Mouse (Mus musculus): ENCODE results near the gene Arvcf. TPM values are rescaled to one million over a fixed set of nuclear protein-coding genes. Genes with fewer than 3 reads are reported as not detected.

The Arvcf gene
- polyA plus RNA-seq, 1 experiment: 26.3 TPM

DNA sequence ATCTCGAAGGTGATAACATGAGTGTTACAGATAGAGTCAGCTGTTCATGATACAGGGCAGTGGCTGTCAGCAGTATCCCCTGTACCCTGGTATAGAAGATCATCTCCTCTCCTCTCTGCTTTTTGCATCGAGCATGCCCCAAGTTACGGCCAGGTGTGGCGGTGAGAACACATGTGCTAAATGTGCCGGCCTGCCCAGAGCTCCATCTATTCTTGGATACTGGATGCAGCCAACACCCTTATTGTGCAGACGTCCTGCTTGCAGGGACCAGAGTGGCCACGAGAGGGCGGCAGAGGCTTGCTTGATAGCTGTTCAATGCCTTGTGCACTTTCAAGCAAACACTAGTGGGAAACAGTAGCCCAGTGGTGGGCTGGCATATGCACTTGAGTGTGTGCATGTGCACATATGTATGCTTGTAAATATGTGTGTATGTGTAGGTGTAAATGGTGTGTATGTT lies 95.4 kb downstream of the Arvcf start:
- Histone ChIP-seq H3K27me3 (ENCODE audit: control insufficient read depth, insufficient read depth, low read length, poor library complexity, severe bottlenecking) (no peaks in the 10 kb centered on the region), H3K36me3 (ENCODE audit: control insufficient read depth, insufficient read depth, low read length, poor library complexity, severe bottlenecking) (no peaks in the 10 kb centered on the region), H3K9me3 (replicated peaks; ENCODE audit: control insufficient read depth, insufficient read depth, low read length, poor library complexity, severe bottlenecking) (no peaks in the 10 kb centered on the region), H3K4me3 (ENCODE audit: low read depth, low read length) (no peak overlapping the region), H3K9ac (ENCODE audit: low read depth, poor library complexity, severe bottlenecking) (no peak overlapping the region), H3K27ac (ENCODE audit: insufficient read depth, low read length) (no peak overlapping the region), H3K4me1 (ENCODE audit: control insufficient read depth, insufficient read depth, low read length) (no peaks in the 10 kb centered on the region)
- TF ChIP-seq CTCF (IDR thresholded peaks at IDR 0.05; ENCODE audit: low read depth, low read length) (peak; percentile 98), POLR2A (IDR thresholded peaks at IDR 0.05; ENCODE audit: insufficient read depth, low read length) (no peak)

GRCm38 (mm10) chr16:18447243-18447642 lies 99.3 kb downstream of the Arvcf start:
- Histone ChIP-seq H3K4me1 (ENCODE audit: control insufficient read depth, insufficient read depth, low read length) (no peaks in the 10 kb centered on the region), H3K9me3 (replicated peaks; ENCODE audit: control insufficient read depth, insufficient read depth, low read length, poor library complexity, severe bottlenecking) (no peaks in the 10 kb centered on the region), H3K36me3 (ENCODE audit: control insufficient read depth, insufficient read depth, low read length, poor library complexity, severe bottlenecking) (no peaks in the 10 kb centered on the region), H3K27me3 (ENCODE audit: control insufficient read depth, insufficient read depth, low read length, poor library complexity, severe bottlenecking) (no peaks in the 10 kb centered on the region), H3K9ac (ENCODE audit: low read depth, poor library complexity, severe bottlenecking) (no peak overlapping the region), H3K4me3 (ENCODE audit: low read depth, low read length) (no peak overlapping the region), H3K27ac (ENCODE audit: insufficient read depth, low read length) (no peak overlapping the region)
- TF ChIP-seq EP300 (IDR thresholded peaks at IDR 0.05; ENCODE audit: insufficient read depth, low read depth, low read length): no peak

DNA sequence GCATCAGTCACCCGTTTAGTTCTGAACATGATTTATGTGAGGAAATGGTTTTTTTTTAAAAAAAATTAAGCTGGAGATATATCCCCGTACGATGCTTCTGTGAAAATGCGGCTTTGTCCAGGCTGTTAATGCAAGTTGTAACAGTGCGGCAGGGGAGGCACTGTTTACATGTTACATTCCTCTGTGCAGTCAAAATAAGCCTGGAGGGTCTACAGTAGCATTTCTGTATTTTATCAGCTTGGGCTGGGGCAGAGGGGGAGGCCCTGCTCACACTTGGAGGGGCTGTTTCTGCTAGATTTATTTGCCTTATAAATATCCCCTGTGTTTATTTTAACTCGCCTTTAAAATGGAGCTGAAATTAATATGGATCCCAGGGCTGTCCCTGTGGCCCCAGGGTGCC lies 100.1 kb downstream of the Arvcf start:
- no peak for TF ChIP-seq POLR2A (IDR thresholded peaks at IDR 0.05; ENCODE audit: insufficient read depth, low read length)
- no peak for TF ChIP-seq CTCF (IDR thresholded peaks at IDR 0.05; ENCODE audit: low read depth, low read length)
- no peak for TF ChIP-seq EP300 (IDR thresholded peaks at IDR 0.05; ENCODE audit: insufficient read depth, low read depth, low read length)
- Histone ChIP-seq H3K9ac (ENCODE audit: low read depth, poor library complexity, severe bottlenecking) (no peak overlapping the region), H3K9me3 (replicated peaks; ENCODE audit: control insufficient read depth, insufficient read depth, low read length, poor library complexity, severe bottlenecking) (no peaks in the 10 kb centered on the region), H3K27ac (ENCODE audit: insufficient read depth, low read length) (no peak overlapping the region), H3K36me3 (ENCODE audit: control insufficient read depth, insufficient read depth, low read length, poor library complexity, severe bottlenecking) (no peaks in the 10 kb centered on the region), H3K4me3 (ENCODE audit: low read depth, low read length) (no peak overlapping the region), H3K4me1 (ENCODE audit: control insufficient read depth, insufficient read depth, low read length) (no peaks in the 10 kb centered on the region), H3K27me3 (ENCODE audit: control insufficient read depth, insufficient read depth, low read length, poor library complexity, severe bottlenecking) (no peaks in the 10 kb centered on the region)

GRCm38 (mm10) chr16:18449005-18449404 lies 101.0 kb downstream of the Arvcf start:
- Histone ChIP-seq H3K9me3 (replicated peaks; ENCODE audit: control insufficient read depth, insufficient read depth, low read length, poor library complexity, severe bottlenecking) (no peaks in the 10 kb centered on the region), H3K4me1 (ENCODE audit: control insufficient read depth, insufficient read depth, low read length) (no peaks in the 10 kb centered on the region), H3K27ac (ENCODE audit: insufficient read depth, low read length) (no peak overlapping the region), H3K27me3 (ENCODE audit: control insufficient read depth, insufficient read depth, low read length, poor library complexity, severe bottlenecking) (no peaks in the 10 kb centered on the region), H3K36me3 (ENCODE audit: control insufficient read depth, insufficient read depth, low read length, poor library complexity, severe bottlenecking) (no peaks in the 10 kb centered on the region), H3K9ac (ENCODE audit: low read depth, poor library complexity, severe bottlenecking) (no peak overlapping the region), H3K4me3 (ENCODE audit: low read depth, low read length) (no peak overlapping the region)
- TF ChIP-seq CTCF (IDR thresholded peaks at IDR 0.05; ENCODE audit: low read depth, low read length) (no peak), POLR2A (IDR thresholded peaks at IDR 0.05; ENCODE audit: insufficient read depth, low read length) (no peak), EP300 (IDR thresholded peaks at IDR 0.05; ENCODE audit: insufficient read depth, low read depth, low read length) (no peak)

DNA sequence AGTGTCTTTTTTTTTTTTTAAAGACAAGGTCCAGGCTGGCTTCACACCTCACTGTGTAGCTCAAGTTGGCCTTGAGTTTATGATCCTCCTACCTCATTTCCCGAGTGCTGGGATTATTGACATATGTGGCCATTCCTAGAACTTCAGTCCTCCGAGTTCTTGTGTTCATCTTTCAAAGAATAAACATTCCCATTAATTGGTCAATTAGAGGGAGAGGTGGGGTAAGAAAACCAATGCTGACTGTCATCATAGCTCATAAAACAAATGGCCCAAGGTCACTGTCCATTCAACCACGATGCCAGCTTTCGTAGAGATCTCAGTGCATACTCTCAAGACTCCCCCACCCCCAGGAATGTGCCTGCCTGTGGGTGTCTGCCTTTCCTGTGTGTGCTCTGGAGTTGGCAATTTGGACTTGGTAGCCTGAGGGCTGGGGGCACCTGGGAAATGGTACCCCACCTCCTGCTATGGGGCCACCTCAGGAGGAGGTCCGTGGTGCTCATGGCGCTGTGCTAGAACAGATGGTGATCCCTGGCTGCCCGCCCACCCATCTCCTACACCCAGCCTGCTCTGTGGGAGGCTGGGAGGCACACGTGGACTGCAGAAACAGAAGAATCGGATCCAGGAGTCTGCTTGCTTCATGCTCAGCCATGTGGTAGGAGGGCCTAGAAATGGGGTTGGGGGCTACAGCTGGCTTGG lies 103.7 kb downstream of the Arvcf start:
- H3K4me1 ChIP-seq (ENCODE audit: control insufficient read depth, insufficient read depth, low read length): no peaks in the 10 kb centered on the region
- H3K9me3 ChIP-seq (replicated peaks; ENCODE audit: control insufficient read depth, insufficient read depth, low read length, poor library complexity, severe bottlenecking): no peaks in the 10 kb centered on the region
- no peak overlapping the region for H3K4me3 ChIP-seq (ENCODE audit: low read depth, low read length)
- no peaks in the 10 kb centered on the region for H3K27me3 ChIP-seq (ENCODE audit: control insufficient read depth, insufficient read depth, low read length, poor library complexity, severe bottlenecking)
- no peaks in the 10 kb centered on the region for H3K36me3 ChIP-seq (ENCODE audit: control insufficient read depth, insufficient read depth, low read length, poor library complexity, severe bottlenecking)
- no peak overlapping the region for H3K27ac ChIP-seq (ENCODE audit: insufficient read depth, low read length)
- H3K9ac ChIP-seq (ENCODE audit: low read depth, poor library complexity, severe bottlenecking): no peak overlapping the region
- no peak for TF ChIP-seq CTCF (IDR thresholded peaks at IDR 0.05; ENCODE audit: low read depth, low read length)
- TF ChIP-seq POLR2A (IDR thresholded peaks at IDR 0.05; ENCODE audit: insufficient read depth, low read length): no peak
- no peak for TF ChIP-seq EP300 (IDR thresholded peaks at IDR 0.05; ENCODE audit: insufficient read depth, low read depth, low read length)

DNA sequence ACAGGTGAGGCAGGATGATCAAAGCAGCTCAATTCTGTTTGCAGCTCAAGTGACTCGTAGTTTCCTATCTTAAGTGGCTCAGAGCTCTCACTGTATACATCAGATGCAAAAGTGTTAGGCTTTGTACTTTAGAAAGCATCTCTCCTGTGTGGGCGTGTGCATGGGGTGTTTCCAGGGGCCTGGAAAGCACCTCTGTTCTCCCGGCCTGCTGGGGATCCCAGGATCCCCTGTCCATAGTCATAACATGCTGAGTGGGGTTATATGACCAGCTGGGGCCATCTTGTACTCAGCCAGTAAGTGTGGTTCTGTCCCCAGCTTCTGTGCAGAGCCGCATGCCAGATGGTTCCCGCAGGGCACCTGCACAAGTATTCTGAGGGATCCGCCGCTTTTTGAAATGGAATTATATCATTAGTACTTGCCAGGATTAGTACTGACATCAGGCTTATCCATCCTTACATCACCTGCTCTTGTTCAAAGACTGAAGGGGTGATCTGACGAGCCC lies 104.4 kb downstream of the Arvcf start:
- no peaks in the 10 kb centered on the region for H3K36me3 ChIP-seq (ENCODE audit: control insufficient read depth, insufficient read depth, low read length, poor library complexity, severe bottlenecking)
- no peak overlapping the region for H3K27ac ChIP-seq (ENCODE audit: insufficient read depth, low read length)
- TF ChIP-seq POLR2A (IDR thresholded peaks at IDR 0.05; ENCODE audit: insufficient read depth, low read length) (no peak), CTCF (IDR thresholded peaks at IDR 0.05; ENCODE audit: low read depth, low read length) (no peak), EP300 (IDR thresholded peaks at IDR 0.05; ENCODE audit: insufficient read depth, low read depth, low read length) (no peak)
- no peak overlapping the region for H3K9ac ChIP-seq (ENCODE audit: low read depth, poor library complexity, severe bottlenecking)
- H3K4me1 ChIP-seq (ENCODE audit: control insufficient read depth, insufficient read depth, low read length): no peaks in the 10 kb centered on the region
- H3K4me3 ChIP-seq (ENCODE audit: low read depth, low read length): no peak overlapping the region
- no peaks in the 10 kb centered on the region for H3K27me3 ChIP-seq (ENCODE audit: control insufficient read depth, insufficient read depth, low read length, poor library complexity, severe bottlenecking)
- no peaks in the 10 kb centered on the region for H3K9me3 ChIP-seq (replicated peaks; ENCODE audit: control insufficient read depth, insufficient read depth, low read length, poor library complexity, severe bottlenecking)
